Mouse (Mus musculus) CD8-positive naive resting alpha-beta T cell, adult 2 months (primary cell): ENCODE measurements around the gene Kprp.
"Not testable (repeated sequence)": the region's sequence is repeated elsewhere in the genome, so short reads cannot be mapped to it uniquely, and the experiment has no call there.

Experiments
- DNase-seq, 2 experiments: peaks; one replicate each; pipeline ENCODE4 v3.0.0; 2022; ENCODE audit warnings: low read depth in 2 of 2, low spot score in 2 of 2

Gene Kprp

GRCm38 (mm10) chr3:92827108-92827507 lies at the start of gene Kprp:
TSS of gene Kprp (minus strand) at chr3:92827247.
- no peak for DNase-seq

DNA sequence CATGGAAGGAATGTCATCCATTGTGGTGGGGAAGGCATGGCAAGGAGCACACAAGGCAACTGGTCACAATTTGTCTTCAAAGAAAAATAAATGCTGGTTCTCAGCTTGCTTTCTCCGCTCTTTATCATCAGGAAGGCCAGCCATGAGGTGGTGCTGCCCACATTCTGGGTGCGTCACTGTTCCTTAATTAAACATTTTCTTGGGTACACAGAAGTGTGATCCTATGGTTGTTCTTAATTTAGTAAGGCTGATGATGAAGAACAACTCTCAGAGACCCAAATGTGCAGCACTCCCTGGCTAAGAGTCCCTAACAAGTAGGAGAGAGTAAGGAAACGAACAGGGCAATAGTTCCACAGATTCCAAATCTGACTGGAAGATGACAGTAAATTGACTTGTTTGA lies 47.1 kb upstream of the Kprp start:
- no peak for DNase-seq

DNA sequence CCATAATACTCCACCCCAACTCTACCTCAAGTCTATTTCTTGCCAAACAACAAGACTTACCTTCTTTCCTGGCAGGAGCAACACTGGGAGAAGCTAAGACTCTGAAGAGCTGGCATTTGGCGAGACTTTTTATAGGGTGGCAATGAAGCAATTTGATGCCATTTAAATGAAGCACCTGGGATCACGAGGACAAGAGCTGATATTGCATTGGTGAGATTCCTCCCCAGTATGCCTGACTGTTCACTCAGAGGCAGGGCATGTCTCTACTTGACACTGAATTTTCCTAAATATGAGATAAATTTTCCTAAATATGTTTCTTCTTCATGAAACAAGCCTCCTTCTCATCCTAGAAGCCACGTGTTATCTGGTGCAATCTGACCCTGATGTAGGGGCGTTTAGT lies 43.1 kb upstream of the Kprp start, which contains the start of gene 2310050C09Rik:
Gene 2310050C09Rik (minus strand): TSS at position 101 of the 400 bp plus-strand sequence.
- DNase-seq: no peak

GRCm38 (mm10) chr3:92851186-92851585 lies 24.1 kb upstream of the Kprp start, which contains the start of gene Lce1l:
TSS of gene Lce1l (minus strand) at chr3:92851286.
- no peak for DNase-seq

DNA sequence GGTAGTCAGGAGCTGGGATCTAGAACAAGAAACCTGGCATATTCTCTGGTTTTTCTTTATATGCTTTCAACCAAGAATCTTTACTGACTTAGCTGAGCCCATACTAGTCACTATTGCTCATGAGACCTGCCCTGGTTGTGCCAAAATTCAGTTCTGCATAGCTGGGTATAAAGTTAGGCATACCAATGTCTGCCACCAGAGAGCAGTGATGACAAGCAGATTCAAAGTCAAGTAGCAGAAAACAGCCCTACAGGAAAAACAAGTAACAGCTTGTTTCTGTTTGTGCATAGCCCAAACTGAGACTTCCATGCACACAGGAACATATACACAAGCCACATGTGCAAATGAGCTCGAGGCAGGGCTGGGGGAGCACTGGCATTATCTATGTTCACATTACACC lies 1.2 kb downstream of the Kprp start:
- DNase-seq: no peak

DNA sequence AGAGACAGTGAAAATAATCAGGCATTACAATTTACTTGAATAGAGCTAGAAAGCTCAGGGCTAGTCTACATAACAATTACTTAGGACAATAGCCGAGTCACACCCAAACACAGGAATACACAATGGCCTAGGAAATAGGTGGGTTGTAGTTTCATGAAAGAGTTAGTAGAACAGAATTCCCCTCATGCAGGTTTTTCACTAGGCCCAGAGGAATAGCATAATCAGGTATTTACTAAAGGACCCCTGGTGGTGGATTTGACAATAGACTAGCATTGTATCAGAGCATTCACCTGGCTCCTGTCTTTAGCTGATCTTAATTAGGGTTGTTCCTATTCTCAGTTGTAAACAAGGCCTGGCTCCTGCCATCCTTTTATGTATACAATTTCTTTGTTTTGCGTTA lies 11.0 kb downstream of the Kprp start:
- DNase-seq: not testable (repeated sequence)

DNA sequence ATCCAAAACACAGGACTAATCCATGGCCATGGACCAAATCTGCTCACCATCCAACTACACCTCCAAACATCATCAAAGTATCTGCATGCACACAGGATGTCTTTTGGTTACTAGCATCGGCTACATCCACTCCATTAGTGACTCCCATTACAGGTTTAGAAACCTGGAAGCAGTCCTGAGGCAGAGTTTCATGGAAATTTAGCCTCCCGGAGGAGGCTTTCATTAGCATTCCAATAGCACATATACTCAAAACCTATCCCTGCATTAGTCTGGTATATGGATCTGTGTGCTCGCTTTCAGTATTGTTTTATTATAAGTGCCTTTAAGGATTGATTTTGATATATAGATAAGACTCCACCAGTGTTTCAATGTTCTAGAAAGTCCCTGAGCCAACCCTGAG lies 11.5 kb downstream of the Kprp start:
- DNase-seq: no peak

DNA sequence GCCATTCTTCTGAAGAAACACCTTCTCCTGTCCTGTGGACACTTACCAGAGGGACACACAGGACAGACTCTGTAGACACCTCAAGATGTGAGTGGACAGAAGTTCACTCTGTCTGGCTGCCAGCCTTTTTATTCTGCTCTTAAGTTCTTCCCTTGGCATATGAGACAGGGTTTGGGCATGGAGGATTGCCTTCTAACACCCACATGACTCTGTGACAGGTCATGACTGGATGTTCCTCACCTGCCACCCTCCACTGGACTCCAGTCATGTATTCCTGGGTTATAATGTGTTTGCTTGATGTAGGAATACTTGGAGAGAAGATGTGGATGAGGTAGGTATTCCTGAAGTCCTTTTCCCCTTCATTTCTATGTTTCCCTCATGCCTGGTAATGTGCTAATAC lies 19.3 kb downstream of the Kprp start, which contains the start of gene Lce1k:
Gene Lce1k (minus strand): TSS at position 101 of the 400 bp plus-strand sequence.
- no peak for DNase-seq

DNA sequence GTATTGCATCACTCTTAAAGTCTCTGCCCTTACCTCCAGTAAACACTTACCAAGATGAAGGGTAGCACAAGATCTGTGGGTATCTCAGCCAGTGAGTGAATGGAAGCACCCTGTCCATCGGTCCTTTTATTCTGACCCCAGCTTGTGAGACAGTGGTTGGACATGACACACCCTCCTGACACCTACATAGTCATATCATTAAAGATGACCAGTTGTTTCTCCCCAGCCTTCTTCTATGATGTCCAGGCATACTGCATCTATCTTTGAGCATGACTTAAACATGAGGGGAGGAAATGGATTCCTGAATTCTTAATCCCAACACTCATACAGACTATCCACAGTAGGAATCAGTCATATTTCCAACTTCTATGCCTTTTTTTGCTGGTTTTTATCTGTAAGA lies 36.6 kb downstream of the Kprp start, which contains the start of gene Lce1j:
Gene Lce1j (minus strand): TSS at position 101 of the 400 bp plus-strand sequence.
- DNase-seq: no peak

DNA sequence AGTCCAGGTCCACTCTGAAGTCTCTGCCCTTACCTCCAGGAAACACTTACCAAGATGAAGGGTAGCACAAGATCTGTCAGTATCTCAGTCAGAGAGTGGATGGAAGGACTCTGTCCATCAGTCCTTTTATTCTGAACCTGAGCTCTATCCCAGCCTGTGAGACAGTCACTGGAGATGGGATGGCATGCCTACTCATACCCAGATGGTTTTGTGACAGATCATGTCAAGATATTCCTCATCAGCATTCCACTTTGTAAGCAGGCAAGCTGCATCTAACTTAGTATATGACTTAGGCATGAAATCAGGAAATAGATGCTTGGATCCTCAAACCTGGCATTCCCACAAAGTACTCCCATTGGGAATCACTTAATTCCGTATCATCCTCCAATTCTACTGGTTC lies 48.2 kb downstream of the Kprp start, which contains the start of gene Lce1i:
Gene Lce1i (minus strand): TSS at position 101 of the 400 bp plus-strand sequence.
- DNase-seq: no peak
